Mouse (Mus musculus) heart, postnatal 0 days (tissue): ENCODE results near the gene Cerk.

Experiments used
- CTCF ChIP-seq: IDR thresholded peaks from 2 replicates; pipeline ENCODE4 v1.5.1; 2016; ENCODE audit warnings: antibody characterized with exemption, control low read depth, low read depth
- EP300 ChIP-seq: IDR thresholded peaks from 2 replicates; pipeline ENCODE4 v1.6.1; 2016; ENCODE audit warnings: antibody characterized with exemption, low read depth

DNA sequence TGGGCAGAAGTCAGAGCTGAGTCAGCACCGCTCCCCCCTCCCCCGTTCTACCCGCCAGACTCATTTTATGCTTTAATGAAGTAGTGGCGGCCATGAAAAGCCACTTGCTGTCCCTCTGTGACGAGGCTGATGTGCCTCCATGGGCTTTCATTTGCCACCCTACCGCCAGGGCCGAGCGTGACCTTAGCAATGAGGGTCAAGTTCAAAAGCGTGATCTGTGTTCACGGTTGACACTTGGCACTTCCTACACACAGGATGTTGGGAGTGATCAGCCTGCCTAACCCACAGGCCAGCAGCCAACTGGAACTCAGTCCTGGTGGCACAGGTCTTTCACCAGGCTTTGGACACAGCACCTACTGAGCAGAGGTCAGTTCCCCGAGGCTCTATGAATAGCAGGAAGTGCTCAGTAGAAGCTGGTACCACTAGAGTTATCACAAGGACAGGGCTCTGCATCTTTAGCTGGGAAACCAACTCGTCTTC lies 32.4 kb downstream of the Cerk start:
- TF ChIP-seq EP300 (no peak), CTCF (no peak)
